Mouse (Mus musculus) stomach, postnatal 0 days (tissue): ENCODE results near the gene Kif12.

Experiments
- CTCF ChIP-seq: IDR thresholded peaks from 2 replicates; pipeline ENCODE4 v1.5.1; 2016; ENCODE audit warnings: antibody characterized with exemption, low read depth, mild to moderate bottlenecking, moderate library complexity
- EP300 ChIP-seq: optimal IDR thresholded peaks from 2 replicates; pipeline ENCODE3; 2016; ENCODE audit warnings: antibody characterized with exemption

- no peak for TF ChIP-seq CTCF
- no peak for TF ChIP-seq EP300
Measured at GRCm38 (mm10) chr4:63221096-63221958, 49.4 kb upstream of the Kif12 start.
